Mouse (Mus musculus) kidney, adult 11 months (tissue): ENCODE data around the gene Fzr1.

ENCODE experiments used
- DNase-seq: peaks from one replicate; pipeline ENCODE4 v3.0.0; 2022

Gene Fzr1

GRCm38 (mm10) chr10:81415549-81416310, 37.4 kb upstream of the Fzr1 start:
- no peak for DNase-seq

- no peak for DNase-seq
Observed at GRCm38 (mm10) chr10:81415146-81415545, 36.8 kb upstream of the Fzr1 start.

GRCm38 (mm10) chr10:81414682-81415081, 36.4 kb upstream of the Fzr1 start:
- DNase-seq: peak; percentile 71

- peak; percentile 92 for DNase-seq
Observed at GRCm38 (mm10) chr10:81413310-81414261, 35.3 kb upstream of the Fzr1 start.

- DNase-seq: peak; percentile 51
Observed at GRCm38 (mm10) chr10:81412586-81413309, 34.4 kb upstream of the Fzr1 start.

GRCm38 (mm10) chr10:81411471-81412400, 33.4 kb upstream of the Fzr1 start:
- DNase-seq: peak; percentile 93

GRCm38 (mm10) chr10:81410981-81411380, 32.7 kb upstream of the Fzr1 start:
- DNase-seq: no peak

GRCm38 (mm10) chr10:81410350-81410749, 32.0 kb upstream of the Fzr1 start:
- no peak for DNase-seq

- DNase-seq: no peak
Observed at GRCm38 (mm10) chr10:81409330-81409729, 31.0 kb upstream of the Fzr1 start.

GRCm38 (mm10) chr10:81408871-81409291, 30.6 kb upstream of the Fzr1 start:
- peak; percentile 90 for DNase-seq

GRCm38 (mm10) chr10:81408424-81408729, 30.1 kb upstream of the Fzr1 start:
- no peak for DNase-seq

- peak; percentile 94 for DNase-seq
Observed at GRCm38 (mm10) chr10:81407539-81408423, 29.5 kb upstream of the Fzr1 start.

- DNase-seq: no peak
Observed at GRCm38 (mm10) chr10:81406504-81407440, 28.5 kb upstream of the Fzr1 start.

- DNase-seq: peak; percentile 70
Observed at GRCm38 (mm10) chr10:81405588-81406201, 27.4 kb upstream of the Fzr1 start.

- DNase-seq: no peak
Observed at GRCm38 (mm10) chr10:81404720-81405119, 26.4 kb upstream of the Fzr1 start.

- no peak for DNase-seq
Observed at GRCm38 (mm10) chr10:81404082-81404481, 25.8 kb upstream of the Fzr1 start.

- DNase-seq: no peak
Observed at GRCm38 (mm10) chr10:81403511-81403910, 25.2 kb upstream of the Fzr1 start.

- DNase-seq: no peak
Observed at GRCm38 (mm10) chr10:81402227-81402765, 24.0 kb upstream of the Fzr1 start.
